Mouse (Mus musculus) gastrocnemius, postnatal 14 days (tissue): ENCODE data around the gene Cdca4. TPM values are rescaled to one million over a fixed set of nuclear protein-coding genes. Genes with fewer than 3 reads are reported as not detected.
"Not testable (repeated sequence)": the region's sequence is repeated elsewhere in the genome, so short reads cannot be mapped to it uniquely, and the experiment has no call there.

Source experiments
- DNase-seq: peaks from one replicate; pipeline ENCODE4 v3.0.0; 2021; ENCODE audit warnings: mixed read lengths
- intact Hi-C: fragments of 180-260 bp; cut with DNase I; formaldehyde crosslinking; loops from one replicate; pipeline ENCODE4 v1.15.1; 2025; ENCODE audit warnings: low total_unique reads
- total RNA-seq, 2 experiments: library from RNA; stranded (reverse); gene quantifications; 2 replicates each; pipeline ENCODE4 v1.2.3; 2021

The Cdca4 gene
- total RNA-seq, 2 experiments from 2014 or later, result 4.3 to 5.8 TPM

GRCm38 (mm10) chr12:112830570-112830969, 1.3 kb upstream of the Cdca4 start:
- DNase-seq, result no peak
- intact Hi-C loops, result no loop called here

- DNase-seq, result no peak
Observed at GRCm38 (mm10) chr12:112830141-112830540, 918 bp upstream of the Cdca4 start.

GRCm38 (mm10) chr12:112828501-112829243, 551 bp downstream of the Cdca4 start:
- peak; percentile 79 for DNase-seq
- intact Hi-C loops, result no loop called here

More at GRCm38 (mm10) chr12:112830141-112830540, 918 bp upstream of the Cdca4 start:
- intact Hi-C loops, result no loop called here

GRCm38 (mm10) chr12:112825901-112826300, 3.3 kb downstream of the Cdca4 start:
- intact Hi-C loops, result no loop called here
- DNase-seq, result no peak

GRCm38 (mm10) chr12:112823221-112823620, 6.0 kb downstream of the Cdca4 start:
- intact Hi-C loops, result no loop called here
- DNase-seq, result no peak

GRCm38 (mm10) chr12:112822676-112823075, 6.5 kb downstream of the Cdca4 start:
- intact Hi-C loops, result no loop called here

GRCm38 (mm10) chr12:112821974-112822373, 7.2 kb downstream of the Cdca4 start:
- intact Hi-C loops, result no loop called here
- no peak for DNase-seq

More at GRCm38 (mm10) chr12:112822676-112823075, 6.5 kb downstream of the Cdca4 start:
- no peak for DNase-seq

- DNase-seq, result no peak
- intact Hi-C loops, result no loop called here
Observed at GRCm38 (mm10) chr12:112821216-112821615, 8.0 kb downstream of the Cdca4 start.

GRCm38 (mm10) chr12:112820401-112820999, 8.7 kb downstream of the Cdca4 start:
- no peak for DNase-seq
- intact Hi-C loops, result no loop called here

- intact Hi-C loops, result no loop called here
Observed at GRCm38 (mm10) chr12:112819057-112819662, 10.1 kb downstream of the Cdca4 start.

GRCm38 (mm10) chr12:112816866-112817265, 12.4 kb downstream of the Cdca4 start:
- intact Hi-C loops, DNase-seq: not testable (repeated sequence)

More at GRCm38 (mm10) chr12:112819057-112819662, 10.1 kb downstream of the Cdca4 start:
- DNase-seq, result no peak

- intact Hi-C loops, result no loop called here
- DNase-seq, result no peak
Observed at GRCm38 (mm10) chr12:112816294-112816693, 12.9 kb downstream of the Cdca4 start.

GRCm38 (mm10) chr12:112814682-112815470, 14.3 kb downstream of the Cdca4 start:
- intact Hi-C loops, result no loop called here
- DNase-seq, result no peak

GRCm38 (mm10) chr12:112813370-112813769, 15.9 kb downstream of the Cdca4 start:
- DNase-seq, result no peak
- intact Hi-C loops, result no loop called here

- intact Hi-C loops, result no loop called here
- DNase-seq, result no peak
Observed at GRCm38 (mm10) chr12:112810092-112810885, 18.9 kb downstream of the Cdca4 start.

- intact Hi-C loops, result no loop called here
- no peak for DNase-seq
Observed at GRCm38 (mm10) chr12:112809641-112810040, 19.6 kb downstream of the Cdca4 start.

GRCm38 (mm10) chr12:112808587-112809364, 20.4 kb downstream of the Cdca4 start, which contains the start of gene Clba1:
TSS of gene Clba1 (plus strand) at chr12:112808937.
- intact Hi-C loops, result no loop called here
- peak; percentile 92 for DNase-seq

- intact Hi-C loops, result no loop called here
- DNase-seq, result peak; percentile 7
Observed at GRCm38 (mm10) chr12:112808212-112808586, 21.0 kb downstream of the Cdca4 start.
